Mouse (Mus musculus) lung, embryonic 14.5 days (tissue): ENCODE measurements at regions not wholly inside any gene's neighbourhood (a gene's known extent, or its start where the extent isn't known, plus 50 kb on each side); places are given as distances from the start of the nearest gene placed in this dataset.

ENCODE experiments used
- ATAC-seq: fragments of 200-750 bp; cut with Nextera tagmentation; 2 replicates; pipeline ENCODE4 v1.8.0; 2017; ENCODE audit warnings: mild to moderate bottlenecking, moderate TSS enrichment, moderate library complexity; ENCODE audit not compliant: insufficient read depth
- DNase-seq: peaks from one replicate; pipeline ENCODE4 v3.0.0-alpha.2; 2015
- H3K27ac ChIP-seq: fragments of 300-500 bp; sonication (generic); 2 replicates; pipeline ENCODE4 v1.5.1; 2014; ENCODE audit warnings: low read depth, mild to moderate bottlenecking, moderate library complexity
- H3K27me3 ChIP-seq: fragments of 300-500 bp; sonication (generic); 2 replicates; pipeline ENCODE4 v1.6.1; 2014; ENCODE audit warnings: low read length, control low read depth; ENCODE audit not compliant: insufficient read depth
- H3K36me3 ChIP-seq: fragments of 300-500 bp; sonication (generic); 2 replicates; pipeline ENCODE4 v1.6.1; 2014; ENCODE audit warnings: control low read depth; ENCODE audit not compliant: insufficient read depth
- H3K4me1 ChIP-seq: fragments of 300-500 bp; sonication (generic); 2 replicates; pipeline ENCODE4 v1.6.1; 2014; ENCODE audit warnings: antibody characterized with exemption, control low read depth; ENCODE audit not compliant: insufficient read depth
- H3K4me2 ChIP-seq: fragments of 300-500 bp; sonication (generic); 2 replicates; pipeline ENCODE4 v1.6.1; 2014; ENCODE audit warnings: mild to moderate bottlenecking
- H3K4me3 ChIP-seq: fragments of 300-500 bp; sonication (generic); 2 replicates; pipeline ENCODE4 v1.5.1; 2014; ENCODE audit warnings: low read depth, low read length
- H3K9ac ChIP-seq: fragments of 300-500 bp; sonication (generic); 2 replicates; pipeline ENCODE4 v1.6.1; 2014
- H3K9me3 ChIP-seq: fragments of 300-500 bp; sonication (generic); 2 replicates; pipeline ENCODE4 v1.6.1; 2016; ENCODE audit warnings: low read depth, low read length, control low read depth
- CTCF ChIP-seq: IDR thresholded peaks from 2 replicates; pipeline ENCODE4 v1.5.1; 2016; ENCODE audit warnings: antibody characterized with exemption, low read depth
- WGBS: fragments of 180-500 bp; shearing (Covaris S2); extraction: QIAGEN DNeasy Blood & Tissue Kit; methylation state at CpG from one replicate; pipeline ENCODE4 v1.1.7; 2014; 5-methylcytosine and 5-hydroxymethylcytosine counted together

- no peaks in the 10 kb centered on the region for H3K27me3 ChIP-seq
- no peak overlapping the region for H3K27ac ChIP-seq
- H3K9me3 ChIP-seq: no peaks in the 10 kb centered on the region
- no peak for TF ChIP-seq CTCF
- no peaks in the 10 kb centered on the region for H3K4me1 ChIP-seq
- H3K4me2 ChIP-seq: no peak overlapping the region
- H3K9ac ChIP-seq: no peak overlapping the region
- H3K4me3 ChIP-seq: no peak overlapping the region
- WGBS: 90% methylated on average over 2 of the region's 2 CpGs
- DNase-seq: no peak
- no peak for ATAC-seq
- no peaks in the 10 kb centered on the region for H3K36me3 ChIP-seq
These were observed 152.8 kb upstream of the Pgrmc2 start for GRCm38 (mm10) chr3:41235610-41236009.

- DNase-seq: no peak
- Histone ChIP-seq H3K4me1 (no peaks in the 10 kb centered on the region), H3K36me3 (no peaks in the 10 kb centered on the region), H3K9ac (no peak overlapping the region), H3K9me3 (no peaks in the 10 kb centered on the region), H3K27me3 (no peaks in the 10 kb centered on the region), H3K4me2 (no peak overlapping the region), H3K27ac (no peak overlapping the region), H3K4me3 (no peak overlapping the region)
- WGBS: 58% methylated on average over 9 of the region's 9 CpGs
- no peak for TF ChIP-seq CTCF
- ATAC-seq: no peak; the same call in 1 of the 2 replicates
These were observed 152.1 kb upstream of the Pgrmc2 start for GRCm38 (mm10) chr3:41234994-41235393.

- WGBS: 68% methylated on average over 7 of the region's 7 CpGs
These were observed 151.3 kb upstream of the Pgrmc2 start for GRCm38 (mm10) chr3:41234191-41234590.

GRCm38 (mm10) chr3:41233439-41233838, 150.6 kb upstream of the Pgrmc2 start:
- Histone ChIP-seq H3K36me3 (no peaks in the 10 kb centered on the region), H3K27ac (no peak overlapping the region), H3K4me3 (no peak overlapping the region), H3K9ac (no peak overlapping the region), H3K9me3 (no peaks in the 10 kb centered on the region), H3K4me2 (no peak overlapping the region), H3K4me1 (no peaks in the 10 kb centered on the region), H3K27me3 (no peaks in the 10 kb centered on the region)
- TF ChIP-seq CTCF: no peak
- 76% methylated on average over 8 of the region's 8 CpGs for WGBS
- DNase-seq: no peak
- ATAC-seq: no peak

More at GRCm38 (mm10) chr3:41234191-41234590, 151.3 kb upstream of the Pgrmc2 start:
- no peak for TF ChIP-seq CTCF
- H3K27ac ChIP-seq: no peak overlapping the region
- no peak overlapping the region for H3K9ac ChIP-seq
- H3K4me2 ChIP-seq: no peak overlapping the region
- ATAC-seq (no peak), DNase-seq (peak; percentile 15)
- no peaks in the 10 kb centered on the region for H3K36me3 ChIP-seq
- no peaks in the 10 kb centered on the region for H3K9me3 ChIP-seq
- H3K4me1 ChIP-seq: no peaks in the 10 kb centered on the region
- no peak overlapping the region for H3K4me3 ChIP-seq
- H3K27me3 ChIP-seq: no peaks in the 10 kb centered on the region

- H3K4me3 ChIP-seq: no peak overlapping the region
- no peaks in the 10 kb centered on the region for H3K27me3 ChIP-seq
- TF ChIP-seq CTCF: no peak
- H3K27ac ChIP-seq: no peak overlapping the region
- ATAC-seq: no peak
- no peaks in the 10 kb centered on the region for H3K36me3 ChIP-seq
- WGBS: 84% methylated on average over 3 of the region's 3 CpGs
- H3K4me1 ChIP-seq: no peaks in the 10 kb centered on the region
- no peak overlapping the region for H3K4me2 ChIP-seq
- H3K9ac ChIP-seq: no peak overlapping the region
- no peak for DNase-seq
- H3K9me3 ChIP-seq: no peaks in the 10 kb centered on the region
These were observed 148.1 kb upstream of the Pgrmc2 start for GRCm38 (mm10) chr3:41230961-41231377.

- no peaks in the 10 kb centered on the region for H3K9me3 ChIP-seq
- TF ChIP-seq CTCF: no peak
- DNase-seq (peak; percentile 7), ATAC-seq (peak; percentile 27; the same call in 1 of the 2 replicates)
- no peaks in the 10 kb centered on the region for H3K36me3 ChIP-seq
- H3K4me1 ChIP-seq: no peaks in the 10 kb centered on the region
- no peak overlapping the region for H3K4me2 ChIP-seq
- no peak overlapping the region for H3K9ac ChIP-seq
- no peaks in the 10 kb centered on the region for H3K27me3 ChIP-seq
- H3K27ac ChIP-seq: no peak overlapping the region
- 66% methylated on average over 2 of the region's 2 CpGs for WGBS
- no peak overlapping the region for H3K4me3 ChIP-seq
These were observed 146.6 kb upstream of the Pgrmc2 start for GRCm38 (mm10) chr3:41229493-41229892.

GRCm38 (mm10) chr3:41228536-41228935, 145.7 kb upstream of the Pgrmc2 start:
- peak overlapping the region; percentile 23 for H3K4me2 ChIP-seq

GRCm38 (mm10) chr3:41220746-41221145, 137.9 kb upstream of the Pgrmc2 start:
- DNase-seq (no peak), ATAC-seq (no peak)
- no peak for TF ChIP-seq CTCF
- no peak overlapping the region for H3K4me2 ChIP-seq
- no peak overlapping the region for H3K27ac ChIP-seq
- no peaks in the 10 kb centered on the region for H3K36me3 ChIP-seq
- H3K9me3 ChIP-seq: no peaks in the 10 kb centered on the region
- H3K4me3 ChIP-seq: no peak overlapping the region
- no peaks in the 10 kb centered on the region for H3K27me3 ChIP-seq
- no peak overlapping the region for H3K9ac ChIP-seq
- H3K4me1 ChIP-seq: no peaks in the 10 kb centered on the region

More at GRCm38 (mm10) chr3:41228536-41228935, 145.7 kb upstream of the Pgrmc2 start:
- Histone ChIP-seq H3K9ac (no peak overlapping the region), H3K4me3 (no peak overlapping the region), H3K9me3 (no peaks in the 10 kb centered on the region), H3K4me1 (no peaks in the 10 kb centered on the region), H3K36me3 (no peaks in the 10 kb centered on the region), H3K27ac (no peak overlapping the region), H3K27me3 (no peaks in the 10 kb centered on the region)
- WGBS: 9% methylated on average over 7 of the region's 7 CpGs
- TF ChIP-seq CTCF: peak; percentile 77
- peak; percentile 83 for DNase-seq
- ATAC-seq: peak; percentile 90
